Mouse (Mus musculus) left cerebral cortex, adult 9 months (tissue): ENCODE measurements around the gene Ipo8.
A peak's percentile ranks its signal among the peaks of the same experiment; 100 is the strongest.

ENCODE experiments used
- DNase-seq, 2 experiments: peaks; one replicate each; pipeline ENCODE4 v3.0.0; 2022; ENCODE audit warnings: low spot score in 2 of 2

Ipo8 gene

DNA sequence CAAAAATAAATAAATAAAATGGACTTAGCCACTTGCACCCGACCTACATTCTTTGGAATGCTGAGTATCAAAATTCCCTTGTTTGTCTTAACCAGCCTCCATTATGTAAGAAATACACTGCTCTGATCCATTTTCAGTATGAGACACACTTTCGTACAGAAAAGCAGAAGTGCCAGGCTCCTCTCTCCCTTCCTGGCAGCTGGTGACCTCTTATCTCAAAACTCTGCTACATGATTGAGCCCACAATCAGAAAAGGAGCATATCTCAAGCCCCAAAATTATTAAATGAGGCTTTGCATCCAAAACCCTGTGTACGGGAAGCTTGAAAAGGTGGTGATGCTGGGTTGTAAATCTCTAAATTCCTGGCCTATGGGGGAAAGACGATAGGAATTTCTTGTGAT, 69.8 kb downstream of the Ipo8 start:
- no peak for DNase-seq

DNA sequence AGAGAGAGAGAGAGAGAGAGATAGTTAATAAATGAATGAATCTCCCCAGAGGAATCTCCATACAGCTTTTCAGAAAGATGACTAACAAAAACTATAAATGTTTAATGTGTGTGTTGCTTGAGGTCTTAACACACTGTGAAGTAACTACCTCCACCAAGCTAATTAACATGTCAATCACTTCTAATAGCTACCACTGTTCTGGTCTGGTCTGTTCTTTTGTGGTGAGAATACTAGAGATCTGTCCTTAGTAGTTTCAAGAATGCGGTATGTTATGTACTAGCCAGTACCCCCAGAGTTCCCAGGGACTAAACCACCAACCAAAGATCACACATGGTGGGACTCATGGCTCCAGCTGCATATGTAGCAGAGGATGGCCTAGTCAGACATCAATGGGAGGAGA, 74.7 kb downstream of the Ipo8 start:
- no peak for DNase-seq

DNA sequence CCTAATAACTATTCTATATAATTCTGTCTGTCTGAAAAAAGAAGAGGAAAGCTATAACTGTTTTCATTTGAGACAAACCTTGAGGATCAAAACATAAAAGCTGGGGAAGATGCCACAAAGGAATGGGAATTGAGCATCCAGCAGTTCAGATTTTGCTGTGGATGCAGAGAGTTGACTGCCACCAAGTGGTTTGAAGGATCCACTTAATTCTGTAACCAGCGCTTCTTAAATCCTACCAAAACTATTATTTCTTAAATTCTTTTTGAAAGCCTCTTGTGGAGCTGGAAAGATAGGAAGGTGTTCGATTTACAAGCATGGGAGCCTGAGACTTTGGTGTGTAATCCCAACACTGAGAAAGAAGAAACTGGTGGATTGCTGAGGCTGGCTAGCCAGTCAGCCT, 79.9 kb downstream of the Ipo8 start:
- peak in 1 of 2 experiments; percentile 16 for DNase-seq

DNA sequence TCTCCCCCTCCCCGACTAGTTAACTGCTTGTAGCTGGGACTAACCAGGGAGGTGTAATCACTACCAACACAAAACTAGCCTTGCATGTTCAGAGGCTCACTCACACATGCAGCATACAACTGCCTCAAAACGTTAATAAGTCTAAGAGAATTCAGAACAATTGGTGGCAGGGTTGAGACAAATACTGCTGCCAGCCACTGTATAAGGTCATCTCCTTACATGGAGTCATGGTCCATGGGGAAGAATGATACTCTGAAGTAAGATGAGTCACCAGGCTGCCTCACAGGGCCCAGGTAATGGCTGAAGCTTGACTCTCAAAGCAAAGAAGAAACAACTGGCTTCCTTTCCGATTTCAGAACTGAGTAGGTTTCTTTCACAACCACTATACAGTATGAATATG, 81.1 kb downstream of the Ipo8 start:
- no peak for DNase-seq

DNA sequence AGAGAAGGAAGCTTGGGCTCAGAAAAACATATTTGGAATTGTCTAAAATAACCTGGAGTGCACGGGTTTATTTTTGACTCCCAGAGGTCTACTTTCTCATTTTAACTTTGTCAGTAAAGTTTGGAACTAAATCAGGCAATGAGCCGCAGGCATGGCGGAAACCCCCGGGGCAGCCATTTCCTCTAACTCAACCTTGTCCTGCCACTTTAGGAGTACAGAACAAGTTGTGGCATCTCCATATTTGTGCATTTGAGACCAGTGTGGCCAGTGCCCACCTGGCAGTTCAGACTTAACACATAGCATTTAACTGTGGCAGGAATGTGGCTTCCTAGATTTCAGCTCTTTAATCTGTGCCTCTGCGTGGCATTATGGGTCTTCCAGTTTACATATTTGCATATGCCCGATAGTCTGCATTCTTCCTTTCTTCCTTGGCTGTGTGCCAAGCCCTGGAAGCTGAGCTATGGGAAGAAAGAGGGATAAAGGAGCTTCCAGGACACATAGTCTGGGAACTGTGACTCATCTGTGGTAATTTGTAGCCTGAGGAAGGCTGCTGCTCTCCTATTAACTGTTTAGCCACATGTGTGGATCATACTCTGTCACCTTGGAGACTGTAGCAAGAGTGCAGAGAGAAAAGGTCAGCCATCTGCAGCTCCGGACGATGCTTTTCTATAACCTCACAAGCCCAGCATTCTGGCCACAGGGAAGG, 90.6 kb downstream of the Ipo8 start:
- DNase-seq, result no peak

DNA sequence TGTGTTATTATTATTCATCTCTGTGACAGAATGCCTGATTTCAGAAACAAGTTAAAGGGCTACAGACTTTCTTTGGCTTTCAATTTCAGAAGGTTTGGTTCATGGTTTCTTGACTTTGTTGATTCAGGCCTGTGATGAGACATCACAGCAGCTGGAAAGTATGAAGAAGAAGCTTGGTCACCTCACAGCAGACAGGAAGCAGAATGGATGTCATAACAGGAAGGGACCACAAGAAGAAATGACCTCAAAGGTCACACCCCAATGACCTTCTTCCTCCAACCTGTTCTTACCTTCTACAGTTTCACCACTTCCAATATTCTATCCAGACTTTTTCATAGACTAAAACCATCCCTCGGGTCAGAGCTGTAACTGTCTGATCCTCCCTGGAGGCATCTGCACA, 94.9 kb downstream of the Ipo8 start:
- no peak for DNase-seq

DNA sequence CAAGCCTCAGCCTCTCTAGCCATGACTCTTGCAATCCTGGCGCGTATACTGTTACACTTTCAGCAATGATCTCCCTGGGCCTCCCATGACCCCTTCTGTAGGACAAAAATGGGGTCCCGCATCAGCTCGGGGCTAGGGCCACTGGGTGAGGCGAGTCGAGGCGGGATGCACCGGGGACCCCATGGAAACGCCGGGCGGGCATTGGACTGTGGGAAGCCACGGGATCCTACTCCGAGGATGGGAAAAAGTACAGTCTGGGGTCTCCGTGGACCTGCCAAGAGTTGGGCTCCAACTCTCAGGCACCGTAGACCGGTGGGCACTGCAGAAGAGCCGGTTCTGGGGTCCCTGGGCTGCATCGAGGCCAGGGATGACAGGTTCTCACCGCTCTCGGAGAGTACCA, 97.3 kb downstream of the Ipo8 start:
- DNase-seq, result no peak

DNA sequence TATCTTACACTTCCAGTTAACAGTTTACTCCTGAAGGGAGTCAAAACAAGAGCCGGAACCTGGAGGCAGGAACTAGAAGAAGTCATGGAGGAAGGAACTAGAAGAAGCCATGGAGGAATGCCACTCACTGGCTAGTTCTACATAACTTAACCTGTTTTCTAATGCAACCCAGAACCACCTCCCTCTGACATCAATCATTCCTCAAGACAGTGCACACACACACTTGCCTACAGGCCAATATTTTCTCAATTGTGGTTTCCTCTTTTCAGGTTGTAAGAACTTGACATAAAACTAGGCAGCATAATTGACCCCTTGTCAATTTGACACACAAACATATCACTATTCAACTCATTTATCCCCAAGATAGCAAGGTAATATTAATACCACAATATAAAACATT, 98.3 kb downstream of the Ipo8 start:
- DNase-seq, result no peak

DNA sequence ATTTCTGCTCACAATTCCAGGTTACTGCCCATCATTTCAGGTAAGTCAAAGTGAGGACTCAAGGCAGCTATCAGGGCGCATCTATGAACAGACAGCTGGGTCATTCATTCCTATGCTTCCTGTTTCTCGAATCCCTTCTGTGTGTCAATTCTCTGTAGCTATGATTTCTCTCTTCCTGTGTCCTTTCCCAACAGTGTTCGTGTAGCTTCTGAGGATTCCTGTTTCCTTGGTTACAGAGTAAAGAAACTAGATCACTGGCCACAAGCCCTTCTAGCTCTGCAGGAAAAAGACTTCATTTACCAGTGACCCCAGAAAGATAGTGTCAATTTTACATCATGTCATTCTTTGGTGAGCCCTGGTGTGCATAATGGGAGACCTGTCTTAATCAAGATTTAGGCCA, 102.7 kb downstream of the Ipo8 start:
- no peak for DNase-seq

DNA sequence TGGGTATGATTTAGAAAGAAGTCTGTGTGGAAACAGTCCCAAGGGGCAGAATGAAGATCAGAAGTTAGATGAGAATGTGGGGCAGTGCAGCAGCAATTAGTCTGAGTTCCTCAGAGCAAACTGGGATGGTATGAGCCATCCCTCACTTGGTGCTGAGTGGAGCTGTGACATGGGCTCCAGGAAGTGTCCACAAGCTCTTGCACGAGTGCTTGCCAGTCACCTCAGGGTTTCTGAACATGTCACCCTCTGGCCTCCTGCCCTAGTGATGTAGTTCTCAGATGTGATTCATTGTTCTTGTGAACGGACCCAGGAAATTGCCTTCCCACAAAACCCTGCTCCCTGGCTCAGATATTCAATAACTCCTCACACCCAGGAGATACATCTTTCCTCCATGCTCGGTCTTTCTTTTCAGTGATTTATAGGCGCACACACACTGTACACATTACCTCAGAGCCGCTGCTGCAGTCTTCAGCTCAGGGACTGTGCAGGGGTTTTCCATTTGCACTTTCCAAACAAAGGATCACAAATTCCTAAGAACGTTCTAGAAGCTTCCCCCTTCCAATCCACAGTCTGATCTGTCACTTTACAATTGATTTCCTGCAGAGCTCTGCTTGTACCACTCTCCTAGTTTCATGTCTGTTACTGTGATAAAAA, 103.3 kb downstream of the Ipo8 start:
- DNase-seq, result no peak

DNA sequence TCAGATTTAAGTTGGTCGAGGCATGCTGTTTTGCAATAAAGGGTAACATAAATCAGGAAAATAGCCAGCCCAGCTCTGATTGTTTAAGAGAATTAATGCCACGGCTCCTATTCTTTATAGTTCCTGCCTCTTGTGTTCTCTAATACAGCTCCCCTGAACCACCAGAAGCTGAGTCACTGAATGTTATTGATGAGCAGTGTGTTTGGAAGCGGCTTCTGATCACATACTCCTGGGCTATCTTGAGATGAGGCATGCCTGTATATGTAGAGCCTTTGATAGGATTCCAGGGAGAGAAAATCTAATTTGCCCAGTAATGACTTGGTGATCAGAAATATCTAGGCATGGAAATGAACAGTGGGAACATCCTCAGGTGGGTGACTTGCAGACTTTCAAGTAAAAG, 106.8 kb downstream of the Ipo8 start:
- no peak for DNase-seq
